Mouse (Mus musculus) cerebellum, adult 9-11 months (tissue): Measurements from ENCODE around the gene D17Wsu92e.
A peak's percentile ranks its signal among the peaks of the same experiment; 100 is the strongest.

Experiments used
- DNase-seq: peaks from one replicate; pipeline ENCODE4 v3.0.0; 2022

The D17Wsu92e gene

GRCm38 (mm10) chr17:27821407-27822338, 1.2 kb upstream of the D17Wsu92e start:
- DNase-seq = peak; percentile 70

- peak; percentile 83 for DNase-seq
Measured at GRCm38 (mm10) chr17:27819971-27820567, 379 bp downstream of the D17Wsu92e start.

DNA sequence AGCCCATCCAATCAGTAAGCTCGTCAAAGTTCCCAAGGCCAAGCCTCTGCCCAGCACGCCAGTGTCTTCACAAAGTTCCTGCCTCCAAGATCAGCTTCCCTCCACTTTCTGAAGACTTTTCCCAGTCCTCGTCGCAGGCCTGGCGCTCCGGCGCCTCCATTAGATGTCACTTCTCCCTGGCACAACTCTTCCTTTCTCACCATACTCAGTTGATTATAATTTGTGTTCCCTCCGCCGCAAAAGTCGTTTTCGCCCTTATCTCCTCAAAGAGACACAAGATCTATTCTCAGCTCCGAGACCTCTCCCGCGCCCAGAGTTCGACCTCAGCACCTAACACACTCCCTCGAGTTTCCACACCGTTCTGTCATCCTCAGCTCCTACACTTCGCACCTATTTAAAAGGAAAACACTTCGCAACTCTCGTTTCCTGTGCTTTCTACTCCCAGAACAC, 902 bp downstream of the D17Wsu92e start:
- peak; percentile 38 for DNase-seq

GRCm38 (mm10) chr17:27819011-27819410, 1.4 kb downstream of the D17Wsu92e start:
- DNase-seq = no peak

- DNase-seq = no peak
Measured at GRCm38 (mm10) chr17:27814606-27815005, 5.8 kb downstream of the D17Wsu92e start.

- no peak for DNase-seq
Measured at GRCm38 (mm10) chr17:27811980-27812379, 8.5 kb downstream of the D17Wsu92e start.

- DNase-seq = no peak
Measured at GRCm38 (mm10) chr17:27810569-27811331, 9.7 kb downstream of the D17Wsu92e start.

DNA sequence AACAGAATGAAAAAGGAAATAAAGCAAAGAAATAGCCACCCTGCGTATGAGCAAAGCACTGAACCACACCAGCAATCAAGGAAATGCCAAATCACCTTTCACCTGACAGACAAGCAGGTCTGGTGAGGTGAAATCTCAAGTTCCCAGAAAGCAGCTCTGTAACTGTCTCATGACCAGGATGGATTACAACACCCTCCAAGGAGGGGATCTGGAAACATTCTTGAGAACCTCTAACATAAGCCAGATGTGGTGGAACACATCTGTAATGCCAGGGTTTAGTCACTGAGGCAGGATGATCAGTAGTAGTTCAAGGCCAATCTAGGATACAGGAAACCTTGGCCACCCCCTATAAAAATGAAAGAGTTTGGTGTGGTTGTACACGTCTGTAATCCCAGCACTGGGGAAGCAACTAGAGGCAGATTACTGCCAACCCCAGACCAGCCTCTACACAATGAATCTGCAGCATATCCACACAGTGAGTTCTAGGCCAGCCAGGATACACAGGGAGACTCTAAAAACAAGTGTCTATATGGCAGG, 12.8 kb downstream of the D17Wsu92e start:
- DNase-seq = no peak

DNA sequence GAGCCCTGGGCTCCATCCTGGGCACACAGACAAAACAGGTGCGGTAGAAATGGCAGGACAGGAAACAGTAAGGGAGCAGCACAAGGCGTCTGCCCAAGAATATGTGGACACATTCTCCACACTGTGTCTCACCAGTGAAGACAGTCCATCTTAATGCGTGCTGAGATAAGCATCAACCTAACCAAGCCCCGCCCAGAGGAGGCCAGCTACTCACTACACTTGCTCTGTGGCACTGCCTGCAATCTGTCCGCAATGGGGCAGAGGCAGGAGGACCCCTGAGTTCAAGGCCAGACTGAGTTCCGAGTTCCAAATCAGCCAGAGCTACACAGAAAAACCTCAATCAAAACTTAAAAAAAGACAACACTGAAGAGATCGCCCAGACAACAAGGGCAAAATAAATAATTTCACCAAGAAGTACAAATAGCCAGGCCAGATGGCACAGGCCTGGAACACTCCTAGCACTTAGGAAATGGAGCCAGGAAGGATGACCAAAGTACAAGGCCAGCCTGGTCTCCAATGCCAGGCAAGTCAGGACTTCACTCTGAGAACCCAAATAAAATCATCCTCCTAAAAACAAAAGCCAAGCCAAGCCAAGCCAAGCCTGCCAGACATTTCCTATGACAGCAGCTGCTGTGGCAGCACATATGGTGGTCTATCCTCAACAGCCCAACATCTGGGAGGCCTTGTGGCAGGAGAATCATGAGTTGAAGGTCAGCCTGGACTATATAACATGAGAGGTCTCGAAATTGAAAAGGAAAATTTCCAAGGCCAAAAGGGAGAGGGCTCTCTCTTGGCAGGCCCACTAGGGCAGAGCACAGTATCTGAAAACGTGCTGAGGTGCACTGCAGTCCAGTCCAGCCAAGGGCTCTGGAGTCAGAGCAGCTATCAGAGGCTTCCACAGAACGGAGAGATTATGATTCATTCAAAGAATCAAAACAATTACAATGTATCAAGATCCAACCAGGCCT, 15.4 kb downstream of the D17Wsu92e start:
- peak; percentile 75 for DNase-seq

- DNase-seq = no peak
Measured at GRCm38 (mm10) chr17:27804156-27804690, 16.2 kb downstream of the D17Wsu92e start.

GRCm38 (mm10) chr17:27803752-27804151, 16.7 kb downstream of the D17Wsu92e start:
- no peak for DNase-seq

GRCm38 (mm10) chr17:27800710-27801648, 19.5 kb downstream of the D17Wsu92e start:
- no peak for DNase-seq

GRCm38 (mm10) chr17:27799771-27800584, 20.5 kb downstream of the D17Wsu92e start:
- no peak for DNase-seq

GRCm38 (mm10) chr17:27797341-27797872, 23.0 kb downstream of the D17Wsu92e start:
- peak; percentile 48 for DNase-seq

GRCm38 (mm10) chr17:27796780-27797179, 23.7 kb downstream of the D17Wsu92e start:
- DNase-seq = peak; percentile 74

DNA sequence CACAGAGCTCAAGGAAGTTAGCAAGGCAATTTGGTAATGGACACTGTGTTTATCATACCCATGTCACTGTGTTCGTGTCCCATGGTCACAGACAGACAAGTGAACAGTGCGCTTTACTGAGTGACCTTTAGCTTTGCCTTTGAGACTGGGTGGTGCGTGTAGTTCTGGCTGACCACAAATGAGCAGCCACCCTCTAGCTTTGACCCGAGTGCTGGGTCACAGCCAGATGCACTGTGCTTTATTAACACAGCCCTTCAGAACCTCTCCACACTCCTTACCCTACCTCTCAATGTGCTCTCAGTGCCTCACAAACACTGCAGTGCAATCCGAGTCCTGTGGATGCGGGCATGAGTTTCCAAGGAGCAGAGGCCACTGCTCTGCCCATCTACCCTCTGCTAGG, 27.3 kb downstream of the D17Wsu92e start:
- DNase-seq = no peak

GRCm38 (mm10) chr17:27792516-27792915, 27.9 kb downstream of the D17Wsu92e start:
- DNase-seq = no peak

DNA sequence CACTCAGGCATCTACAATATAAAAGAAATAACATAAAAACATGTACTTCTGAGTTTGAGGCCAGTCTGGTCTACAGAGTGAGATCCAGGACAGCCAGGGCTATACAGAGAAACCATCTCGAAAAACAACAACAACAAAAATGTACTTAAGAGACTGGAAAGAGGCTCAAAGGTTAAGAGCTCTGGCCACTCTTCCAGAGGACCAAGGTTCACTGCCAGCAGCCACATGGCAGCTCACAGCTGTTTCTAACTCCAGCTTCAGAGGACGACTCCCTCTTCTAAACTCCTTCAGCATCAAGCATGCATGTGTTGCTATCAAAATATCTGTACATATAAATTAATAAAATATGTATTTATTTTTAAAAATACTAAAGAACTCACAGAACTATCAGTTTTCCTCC, 28.9 kb downstream of the D17Wsu92e start:
- DNase-seq = no peak

DNA sequence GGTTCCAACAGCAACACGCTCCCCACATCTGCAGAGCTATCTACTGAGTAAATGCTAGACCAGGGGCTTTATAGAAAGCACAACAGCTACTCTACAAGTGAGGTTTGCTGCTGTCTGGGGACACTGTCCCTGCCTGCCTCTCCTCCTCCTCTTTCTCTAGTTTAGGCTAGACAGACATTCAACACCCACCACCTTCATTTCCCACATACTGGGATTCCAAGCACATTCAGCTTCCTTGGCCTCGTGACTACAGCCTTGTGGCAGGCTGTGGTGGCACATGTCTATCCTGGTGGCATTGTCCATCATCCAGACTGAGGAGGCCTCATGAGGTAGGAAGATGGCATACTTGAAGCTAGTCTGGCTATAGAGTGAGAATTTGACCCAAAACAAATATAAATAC, 29.5 kb downstream of the D17Wsu92e start:
- DNase-seq = no peak
